Mouse (Mus musculus) left cerebral cortex, postnatal 4 days (tissue): ENCODE results near the gene Gpd2. TPM values are rescaled to one million over a fixed set of nuclear protein-coding genes. Genes with fewer than 3 reads are reported as not detected.

Source experiments
- DNase-seq: peaks from one replicate; pipeline ENCODE4 v3.0.0-alpha.2; 2022
- intact Hi-C: fragments of 180-260 bp; cut with DNase I; formaldehyde crosslinking; loops from one replicate; pipeline ENCODE4 v1.15.1; 2025
- total RNA-seq, 2 experiments: library from RNA; stranded (reverse); gene quantifications; 2 replicates each; pipeline ENCODE4 v1.2.3; 2021

Gene Gpd2
- total RNA-seq, 2 experiments from 2014 or later, result 92.7 to 99.4 TPM

DNA sequence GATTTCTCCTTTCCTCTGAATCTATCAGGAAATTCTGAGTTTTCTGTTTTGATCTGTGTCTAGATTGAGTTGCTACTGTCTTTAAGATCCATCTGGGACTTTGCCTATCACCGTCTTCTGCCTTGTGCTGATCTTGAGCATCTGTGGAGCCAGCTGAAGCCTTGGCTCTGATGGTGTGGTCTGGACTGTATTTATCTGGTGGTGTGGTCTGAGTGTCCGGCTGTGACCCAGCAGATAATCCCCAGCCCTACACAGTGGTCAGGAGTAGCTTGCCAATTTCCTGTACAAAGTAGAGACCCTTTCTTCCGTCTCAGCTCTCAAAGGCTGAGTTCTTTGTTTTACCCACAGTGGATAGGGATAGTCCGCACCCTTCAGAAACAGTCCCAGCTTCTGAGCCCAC, 58.6 kb downstream of the Gpd2 start:
- DNase-seq, result no peak
- intact Hi-C loops, result no loop called here

DNA sequence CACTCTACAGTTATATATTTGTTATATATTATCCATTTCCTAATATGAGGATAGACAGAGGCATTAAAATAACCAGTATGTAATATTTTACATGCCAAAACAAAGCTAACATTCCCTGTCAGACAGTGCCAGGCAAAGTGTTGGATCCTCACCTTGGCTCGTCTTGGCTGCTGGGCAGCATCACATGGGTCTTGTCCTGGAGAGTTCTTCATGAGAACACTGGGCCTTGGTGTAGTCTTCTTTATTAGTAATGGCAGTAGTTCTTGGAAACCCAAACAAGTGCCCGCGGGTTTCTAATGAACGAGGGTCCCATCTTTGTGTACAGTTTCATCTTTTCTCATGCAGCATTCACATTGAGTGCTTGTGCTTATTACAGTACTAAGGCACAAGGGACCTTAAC, 59.8 kb downstream of the Gpd2 start:
- DNase-seq, result no peak
- intact Hi-C loops, result no loop called here

DNA sequence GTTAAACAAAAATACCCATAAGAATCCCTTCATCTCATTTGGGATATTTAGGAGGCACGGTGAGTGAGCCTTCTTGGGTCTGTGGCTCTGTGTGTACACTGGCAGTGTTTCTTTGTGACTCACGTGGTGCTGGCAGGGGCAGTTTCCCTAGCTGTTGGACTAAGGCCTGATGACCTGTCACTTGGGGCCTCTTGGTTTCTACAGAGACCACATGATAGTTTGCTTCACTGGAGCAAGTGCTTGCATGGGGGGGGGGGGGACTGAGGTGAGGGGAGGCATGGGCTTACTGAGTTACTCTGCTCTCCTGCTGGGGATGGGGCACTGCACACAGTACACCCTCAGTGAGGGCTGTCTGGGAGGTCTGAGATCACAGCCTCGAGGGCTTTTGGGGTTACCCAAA, 64.1 kb downstream of the Gpd2 start:
- intact Hi-C loops, result no loop called here

DNA sequence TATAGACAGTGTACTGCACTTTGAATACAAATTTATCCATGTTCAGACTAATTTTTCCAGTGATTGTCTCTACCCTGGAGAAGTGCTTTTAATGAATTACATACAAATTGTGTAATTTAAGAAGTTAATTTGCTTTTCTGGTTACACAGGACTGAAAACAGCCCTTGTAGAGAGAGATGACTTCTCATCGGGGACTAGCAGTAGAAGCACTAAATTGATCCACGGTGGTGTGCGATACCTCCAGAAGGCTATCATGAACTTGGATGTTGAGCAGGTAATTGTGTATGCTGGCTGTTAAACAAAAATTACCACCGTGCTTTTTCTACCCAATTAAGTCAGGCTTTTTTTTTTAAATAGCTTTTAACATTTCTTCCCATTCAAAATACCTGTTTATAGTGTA, 66.8 kb downstream of the Gpd2 start:
- no peak for DNase-seq
- intact Hi-C loops, result no loop called here

More for the DNA sequence above, 64.1 kb downstream of the Gpd2 start:
- no peak for DNase-seq

DNA sequence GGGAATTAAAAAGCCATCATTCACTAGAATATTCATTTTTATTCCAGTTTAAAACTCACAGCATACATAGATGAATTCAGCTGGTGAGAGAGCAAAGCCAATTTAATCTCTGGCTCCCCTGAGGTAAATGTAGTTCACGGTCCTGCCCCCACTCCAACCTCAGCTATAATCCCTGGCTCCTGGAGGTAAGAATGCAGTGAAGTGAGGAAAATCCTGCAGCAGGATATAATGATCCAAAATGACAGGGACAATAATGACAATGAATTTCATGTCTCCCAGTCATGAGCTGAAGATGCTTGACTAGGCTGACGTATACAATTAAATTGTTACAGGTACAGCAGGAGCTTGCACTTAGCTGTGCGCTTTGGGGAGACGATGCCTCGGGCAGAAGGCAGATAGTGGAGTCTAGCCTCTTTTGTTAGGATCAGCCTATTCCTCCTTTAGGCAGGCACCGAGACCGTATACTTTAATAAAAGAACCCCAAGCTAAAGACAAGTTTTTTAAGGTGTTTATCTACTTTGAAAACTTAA, 74.9 kb downstream of the Gpd2 start:
- no peak for DNase-seq
- intact Hi-C loops, result no loop called here

DNA sequence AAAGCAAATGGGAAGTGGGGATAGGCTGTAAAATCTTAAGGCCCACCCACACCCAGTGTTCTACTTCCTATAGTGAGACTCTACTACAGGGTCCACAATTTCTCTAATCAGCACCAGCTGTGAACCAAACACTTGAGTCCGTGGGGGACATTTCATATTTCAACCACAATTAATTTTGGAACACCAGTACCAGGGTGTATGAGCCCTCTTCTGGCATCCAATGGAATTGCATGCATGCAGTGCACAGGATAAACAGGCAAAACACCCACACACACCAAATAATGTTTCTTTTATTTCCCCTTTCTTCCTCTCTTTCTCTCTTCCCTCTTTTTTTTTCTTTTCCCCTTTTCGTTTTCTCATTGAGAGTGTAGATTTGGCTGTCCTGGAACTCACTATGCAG, 78.6 kb downstream of the Gpd2 start:
- peak; percentile 30 for DNase-seq
- intact Hi-C loops, result no loop called here

DNA sequence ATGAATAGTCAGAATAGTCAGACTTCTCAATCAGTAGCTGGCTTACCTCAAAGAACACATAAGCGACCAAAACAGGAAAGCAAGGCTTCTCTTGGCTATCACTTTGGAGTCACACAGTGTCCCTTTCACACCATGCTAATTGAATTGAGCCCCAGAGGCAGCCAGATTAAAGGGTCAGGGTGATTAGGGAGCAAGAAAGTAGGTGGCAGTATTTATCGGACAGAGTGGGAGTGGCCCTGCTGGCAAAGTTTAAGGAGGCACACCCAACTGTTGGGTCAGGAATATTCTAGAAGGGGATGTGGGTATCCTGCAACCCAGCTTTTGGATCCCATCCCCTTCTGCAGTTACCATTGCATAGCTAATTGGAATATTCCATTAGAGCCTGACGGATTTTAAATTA, 80.9 kb downstream of the Gpd2 start:
- no peak for DNase-seq
- intact Hi-C loops, result no loop called here

DNA sequence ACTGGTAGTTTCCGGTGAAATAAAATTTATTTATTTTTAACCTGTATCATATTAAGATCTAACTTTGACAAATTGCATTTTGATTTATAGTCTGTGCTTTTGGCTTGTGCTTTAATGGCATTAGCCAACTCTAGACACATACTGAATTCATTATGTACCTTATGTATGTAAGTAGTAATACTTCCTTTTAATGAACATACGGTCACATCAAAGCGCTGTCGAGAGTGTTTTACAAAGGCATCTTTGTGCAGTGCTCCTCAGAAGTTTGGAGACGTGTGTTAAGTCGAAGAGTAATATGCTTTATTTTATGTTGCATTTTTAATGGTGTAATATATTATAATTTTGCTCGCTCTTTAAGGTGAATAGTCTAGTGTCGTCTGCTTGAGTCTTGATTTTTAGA, 88.7 kb downstream of the Gpd2 start:
- intact Hi-C loops, result no loop called here
- no peak for DNase-seq

DNA sequence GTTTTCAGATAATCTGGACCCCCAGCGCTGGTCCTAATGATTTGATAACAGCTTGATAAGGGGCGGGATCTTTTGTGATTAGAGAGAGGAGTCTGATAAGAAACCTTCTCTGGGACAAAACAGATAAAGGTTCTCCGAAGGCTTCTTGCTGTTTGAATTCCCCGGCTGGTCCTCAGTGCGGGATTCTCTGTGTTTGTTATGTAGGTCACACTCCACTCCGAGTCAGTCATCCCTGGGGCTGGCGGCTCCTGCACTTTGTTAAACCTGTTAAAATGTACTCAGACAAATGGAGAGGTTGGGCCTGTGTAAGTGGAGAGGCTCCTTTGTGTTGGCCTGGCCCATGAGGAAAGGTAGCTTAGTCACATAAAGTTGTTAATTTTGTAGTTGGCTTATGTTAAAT, 91.9 kb downstream of the Gpd2 start:
- no peak for DNase-seq
- intact Hi-C loops, result no loop called here

DNA sequence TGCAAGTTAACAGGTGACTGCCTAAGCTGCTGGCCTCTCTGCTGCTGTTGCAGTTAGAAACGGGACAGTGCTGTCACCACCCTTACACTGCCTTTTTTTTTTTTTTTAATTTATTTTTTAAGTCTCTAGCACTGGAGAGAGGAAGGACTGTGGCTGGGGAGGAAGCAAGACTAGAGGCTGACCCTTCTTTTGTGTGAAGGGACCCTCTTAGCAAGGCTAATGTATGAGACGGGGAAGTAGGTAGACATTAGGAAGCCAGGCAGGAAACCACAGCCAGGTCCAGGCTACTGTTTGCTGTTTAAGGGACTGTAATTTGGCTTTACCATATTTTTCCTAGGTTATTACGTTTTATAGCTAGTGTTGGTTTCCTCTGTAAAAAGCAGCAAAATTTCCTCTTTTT, 93.4 kb downstream of the Gpd2 start:
- intact Hi-C loops, result no loop called here
- no peak for DNase-seq

DNA sequence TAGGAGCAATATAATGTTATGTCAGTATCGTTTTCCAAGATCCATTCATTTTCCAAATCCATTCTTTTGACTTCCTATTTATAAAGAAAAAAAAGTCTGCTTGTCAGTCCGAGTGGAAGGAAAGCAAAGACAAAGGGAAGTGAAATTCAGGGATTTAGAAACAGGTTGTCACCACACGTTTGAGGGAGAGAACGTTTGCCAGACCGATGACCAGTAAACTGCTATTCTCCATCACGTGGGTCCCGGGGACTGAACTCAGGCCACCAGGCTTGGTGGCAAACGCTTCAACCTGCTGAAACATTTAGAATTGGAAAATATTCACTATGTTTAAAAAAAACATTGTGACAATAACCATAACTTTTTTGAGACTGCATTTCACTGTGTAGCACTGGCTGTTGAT, 93.8 kb downstream of the Gpd2 start:
- DNase-seq, result no peak
- intact Hi-C loops, result no loop called here

DNA sequence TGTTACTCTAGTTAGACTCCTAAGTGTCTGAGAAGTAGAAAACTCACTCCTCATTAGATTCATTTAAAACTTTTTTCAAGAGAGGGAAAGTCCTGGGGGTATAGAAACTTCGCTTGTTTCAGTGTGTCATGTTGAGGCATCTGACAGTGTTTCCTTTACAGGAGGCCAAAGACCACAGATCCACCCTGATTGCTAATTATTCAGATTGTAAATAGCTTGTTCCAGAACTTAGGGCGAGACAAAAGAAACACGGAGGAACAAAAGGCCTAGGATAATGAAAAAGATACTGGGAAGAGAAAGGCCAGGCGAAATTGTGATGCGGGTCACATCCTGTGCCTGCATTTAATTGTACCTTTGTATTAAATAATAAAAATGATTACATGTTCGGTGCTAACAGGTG, 96.0 kb downstream of the Gpd2 start:
- no peak for DNase-seq
- intact Hi-C loops, result no loop called here

DNA sequence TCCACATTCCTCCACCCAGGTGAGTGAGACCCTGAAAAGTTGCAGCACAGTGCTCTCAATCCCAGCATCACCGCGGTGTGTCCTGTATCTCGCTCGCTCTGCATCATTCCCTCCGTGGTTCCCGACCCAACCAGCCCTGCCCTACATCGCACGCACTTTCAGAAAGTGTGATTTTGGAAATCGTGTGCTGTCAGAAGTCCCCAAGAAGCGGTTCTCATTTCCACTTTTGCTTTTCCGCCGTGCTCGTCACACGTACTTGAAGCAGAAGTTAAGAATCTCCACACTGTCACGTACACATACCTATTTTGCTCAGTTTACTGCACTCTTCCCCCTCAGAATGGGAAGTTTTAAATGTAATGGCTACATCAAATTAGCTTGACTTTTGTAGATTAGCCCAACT, 98.0 kb downstream of the Gpd2 start:
- intact Hi-C loops, result no loop called here
- DNase-seq, result no peak

DNA sequence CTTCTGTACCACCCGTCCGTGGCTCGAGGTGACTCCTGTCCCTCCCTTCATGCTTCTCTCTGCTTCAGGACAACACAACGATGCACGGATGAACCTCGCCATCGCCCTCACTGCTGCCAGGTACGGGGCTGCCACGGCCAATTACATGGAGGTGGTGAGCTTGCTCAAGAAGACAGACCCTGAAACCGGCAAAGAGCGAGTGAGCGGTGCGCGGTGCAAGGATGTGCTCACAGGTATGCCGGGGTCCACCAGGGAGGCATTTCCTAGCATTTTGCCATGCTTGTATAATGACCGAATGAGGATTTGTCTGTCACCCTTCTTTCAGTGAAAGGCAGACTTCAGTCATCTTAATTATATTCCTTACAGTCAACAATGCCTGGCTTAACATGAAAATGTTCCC, 101.3 kb downstream of the Gpd2 start:
- DNase-seq, result no peak
- intact Hi-C loops, result no loop called here

DNA sequence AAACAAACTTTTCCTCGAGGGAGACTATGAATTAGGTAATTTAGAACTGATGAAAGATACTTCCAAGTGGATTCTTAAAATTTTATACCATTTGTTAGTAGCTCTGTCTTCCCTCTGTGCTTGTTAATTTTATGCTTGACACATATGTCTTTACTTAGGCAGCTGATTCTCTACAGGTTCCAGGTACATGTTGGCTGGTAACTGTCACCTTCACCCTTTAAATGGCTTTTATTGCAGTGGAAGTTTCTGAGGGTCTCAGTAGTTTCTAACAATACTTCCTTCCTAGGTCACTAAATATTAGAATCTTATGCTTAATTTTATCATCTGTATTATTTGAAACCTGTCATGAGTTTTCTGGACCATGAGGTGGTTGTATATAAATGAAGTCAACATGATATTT, 105.5 kb downstream of the Gpd2 start:
- intact Hi-C loops, result no loop called here
- DNase-seq, result no peak

DNA sequence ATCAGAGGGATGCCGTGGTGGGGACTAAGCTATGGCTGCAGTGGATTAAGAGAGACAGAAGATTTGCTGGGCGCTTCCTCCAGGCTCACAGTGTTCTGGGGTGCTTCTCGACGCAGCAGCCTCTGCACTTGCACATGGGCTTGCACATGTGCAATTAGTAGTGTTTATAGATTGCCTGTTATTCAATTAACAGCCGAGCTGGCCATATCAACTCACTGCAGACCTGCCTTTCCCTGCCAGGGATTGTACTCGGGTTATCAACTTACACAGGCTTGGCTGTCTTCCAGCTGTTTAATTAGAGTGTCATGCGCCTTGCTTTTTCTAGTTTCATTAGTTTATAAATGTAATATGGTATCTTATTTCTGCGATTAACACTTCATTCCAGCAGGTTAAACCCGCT, 113.2 kb downstream of the Gpd2 start:
- intact Hi-C loops, result no loop called here

DNA sequence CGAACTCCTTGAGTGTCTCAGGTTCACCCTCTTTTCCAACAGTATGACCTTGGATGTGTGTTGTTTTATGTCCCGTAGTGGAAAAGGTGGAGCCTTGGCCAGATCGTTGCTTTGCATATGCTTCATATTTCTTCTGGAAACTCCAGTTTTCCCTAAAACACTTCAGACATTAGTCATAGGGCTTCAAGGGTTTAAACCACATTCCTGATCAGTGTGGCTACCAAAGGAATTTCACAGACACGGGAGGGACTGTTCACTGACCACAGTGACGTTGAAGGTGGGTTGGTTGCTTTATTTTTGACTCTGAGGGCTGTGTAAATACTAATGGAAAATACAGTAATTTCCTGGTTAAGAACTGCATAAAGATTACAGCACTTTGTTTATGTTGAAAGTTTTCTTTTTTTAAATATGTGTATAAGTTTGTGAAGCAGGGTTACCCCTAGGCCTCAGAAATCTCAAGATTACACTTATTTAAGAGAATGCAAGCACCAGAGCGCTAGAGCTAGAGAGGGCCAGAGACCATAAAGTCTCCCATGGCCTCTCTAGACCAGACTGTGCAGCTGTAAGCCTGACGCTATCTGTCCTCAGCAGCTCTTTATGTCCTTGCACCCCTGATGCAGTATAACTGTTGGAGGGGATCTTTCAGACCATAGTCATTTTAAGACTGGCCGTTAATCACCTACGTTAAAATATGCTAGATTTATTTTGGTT, 116.4 kb downstream of the Gpd2 start:
- intact Hi-C loops, result no loop called here

More for the DNA sequence above, 113.2 kb downstream of the Gpd2 start:
- DNase-seq, result no peak

DNA sequence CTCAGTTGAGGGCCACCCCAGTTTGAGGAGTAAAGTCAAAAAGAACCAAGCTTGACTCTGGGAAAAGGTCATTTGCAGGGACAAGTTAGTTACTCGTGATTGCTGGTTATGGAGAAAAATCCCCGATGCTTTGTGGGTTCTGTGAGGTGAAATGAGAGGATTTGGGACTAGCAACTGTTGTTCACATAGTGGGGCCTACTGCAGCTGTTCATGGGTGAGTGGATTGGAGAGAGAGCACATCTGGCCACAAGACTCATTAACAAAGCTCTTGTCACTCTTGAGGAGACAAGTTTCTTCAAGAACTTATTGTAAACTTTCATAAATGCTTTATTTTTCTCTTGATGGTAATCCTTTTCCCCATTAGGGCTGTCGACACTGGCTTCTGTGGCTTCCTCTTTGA, 117.4 kb downstream of the Gpd2 start:
- no peak for DNase-seq
- intact Hi-C loops, result no loop called here

More for the DNA sequence above, 116.4 kb downstream of the Gpd2 start:
- DNase-seq, result no peak

DNA sequence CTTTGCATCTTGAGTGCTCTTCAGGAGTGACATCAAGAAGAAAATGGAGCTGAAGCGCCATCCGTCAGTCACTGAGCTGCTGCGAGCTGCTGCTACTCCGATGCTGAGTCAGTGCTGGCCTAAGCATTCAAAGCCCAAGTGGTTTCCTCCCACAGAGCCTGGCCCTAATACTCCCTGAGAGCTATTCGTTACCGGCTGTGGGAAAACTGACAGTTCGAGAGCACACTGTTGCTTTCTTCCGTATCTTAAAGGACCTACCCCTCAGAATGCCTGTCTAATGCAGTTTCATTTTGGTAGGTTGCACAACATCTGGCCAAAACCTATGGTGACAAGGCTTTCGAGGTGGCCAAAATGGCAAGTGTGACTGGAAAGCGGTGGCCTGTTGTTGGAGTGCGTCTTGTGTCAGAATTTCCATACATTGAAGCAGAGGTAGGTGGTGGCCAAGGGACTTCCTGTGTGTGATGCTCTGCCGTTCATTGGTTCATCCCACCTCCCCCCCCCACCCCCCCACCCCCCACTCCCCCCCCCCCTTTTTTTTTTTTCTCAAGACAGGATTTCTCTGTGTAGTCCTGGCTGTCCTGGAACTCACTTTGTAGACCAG, 118.9 kb downstream of the Gpd2 start:
- no peak for DNase-seq
- intact Hi-C loops, result no loop called here

DNA sequence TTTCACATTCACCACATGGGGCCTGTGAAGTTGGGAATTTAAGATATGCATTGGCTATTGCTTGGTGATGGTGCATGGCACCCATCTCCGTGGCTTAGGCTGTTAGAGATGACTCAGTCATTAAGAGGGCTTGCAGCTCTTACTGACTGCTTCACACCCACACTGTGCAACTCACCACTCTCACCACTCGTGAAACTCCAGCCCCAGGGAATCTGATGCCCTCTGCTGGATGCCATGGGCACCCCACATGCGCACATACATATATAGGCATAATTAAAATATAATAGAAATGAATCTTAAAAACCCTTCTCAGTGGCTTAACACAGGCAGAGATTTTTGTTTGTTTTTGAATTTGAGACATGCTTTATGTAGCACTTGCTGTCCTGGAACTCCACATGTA, 125.1 kb downstream of the Gpd2 start:
- DNase-seq, result no peak
- intact Hi-C loops, result loop anchor here (5.0 kb wide), 1 partner anchor 790 kb away; no protein-coding TSS in a partner anchor

DNA sequence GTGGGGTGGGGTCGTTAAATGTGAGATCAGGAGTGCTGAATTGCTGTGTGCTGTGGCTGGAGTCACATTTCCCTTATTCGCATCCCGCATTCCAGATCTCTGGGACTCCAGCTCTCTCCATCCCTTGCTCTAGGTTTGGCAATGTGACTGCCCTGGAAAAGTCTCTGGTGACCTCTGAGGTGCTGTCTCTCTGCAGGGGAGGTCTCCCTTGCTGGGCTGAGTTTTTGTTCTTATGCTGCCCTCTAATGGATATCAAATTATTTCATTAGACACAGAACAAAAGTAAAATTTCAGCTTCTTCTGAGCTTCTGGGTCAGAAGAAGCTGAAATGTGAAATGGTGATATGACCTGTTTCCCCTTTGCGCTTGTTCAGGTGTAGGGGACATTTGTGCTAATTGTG, 137.2 kb downstream of the Gpd2 start:
- no peak for DNase-seq
- intact Hi-C loops, result no loop called here

DNA sequence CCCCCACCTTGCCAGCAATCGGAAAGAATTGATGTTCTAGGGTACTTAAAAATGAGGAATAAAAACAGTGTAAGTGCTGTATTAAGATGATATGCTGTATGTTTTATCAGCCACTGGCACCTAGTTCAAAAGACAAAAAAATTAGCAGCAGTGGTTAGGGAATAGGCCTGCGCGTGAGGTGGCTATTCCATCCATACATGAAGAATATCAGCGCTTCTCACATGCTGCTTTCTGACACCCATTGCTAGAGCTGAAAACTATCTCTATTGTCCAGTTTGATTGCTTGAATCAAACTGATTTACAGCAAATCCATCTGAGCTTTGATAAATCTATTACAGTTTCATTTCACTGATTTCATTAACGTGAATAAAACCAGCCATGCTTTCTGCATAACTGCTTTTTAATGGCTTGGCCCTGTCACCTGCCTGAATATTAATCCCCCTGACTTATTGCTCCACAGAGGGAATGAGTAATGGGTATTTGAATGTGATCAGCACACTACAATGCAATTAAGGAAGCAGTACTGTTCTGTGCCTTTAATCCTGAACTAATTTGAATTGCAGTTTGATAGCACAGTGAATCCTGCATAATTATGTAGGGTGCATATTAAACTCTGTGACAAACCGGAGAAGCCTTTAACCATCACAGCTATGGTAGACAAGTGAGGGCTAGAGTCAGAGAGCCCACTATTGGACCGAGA, 137.9 kb downstream of the Gpd2 start:
- DNase-seq, result no peak
- intact Hi-C loops, result no loop called here
